Mouse (Mus musculus): Measurements from ENCODE around the gene H2al2c. TPM values are rescaled to one million over a fixed set of nuclear protein-coding genes. Genes with fewer than 3 reads are reported as not detected.
"Not testable (repeated sequence)": the region's sequence is repeated elsewhere in the genome, so short reads cannot be mapped to it uniquely, and the experiment has no call there.

The H2al2c gene
- not detected for total RNA-seq (2021)
- long read RNA-seq, experiment 1: 0 reads
- long read RNA-seq, experiment 2: 0 reads

DNA sequence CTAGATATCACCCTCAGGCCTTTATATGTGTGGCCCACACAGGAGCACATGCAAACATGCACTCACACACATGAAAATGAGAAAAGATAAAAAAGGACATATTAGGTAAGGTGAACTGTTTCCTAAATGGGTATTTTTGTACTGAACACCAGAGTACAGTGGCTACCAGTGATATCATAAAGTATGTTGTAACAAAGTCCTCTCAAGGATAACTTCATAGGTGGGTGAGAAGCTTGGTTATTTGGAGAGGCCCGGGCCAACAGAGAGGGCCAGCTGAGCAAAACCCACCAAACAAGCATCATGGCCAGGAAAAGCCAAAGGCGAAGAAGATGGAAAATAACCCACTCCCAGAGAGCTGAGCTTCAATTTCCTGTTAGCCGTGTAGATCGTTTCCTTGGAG lies at the start of gene H2al2c:
Gene H2al2c (plus strand): TSS at position 301 of the 400 bp plus-strand sequence.
- DNase-seq (ENCODE audit: extremely low spot score in 1 of 2, low spot score in 2 of 2); H3K27ac ChIP-seq; H3K4me3 ChIP-seq; intact Hi-C loops (cut with DNase I): not testable (repeated sequence)

Other genes starting within 250 kb of the H2al2c start
- gene Sry, start 64.6 kb downstream of the H2al2c start, total RNA-seq (2021): not detected
- not detected for gene H2al2b, start 121.6 kb downstream of the H2al2c start, total RNA-seq (2021)
- not detected for gene Gm4064, start 197.1 kb downstream of the H2al2c start, total RNA-seq (2021)
- gene Rbmy, start 231.6 kb downstream of the H2al2c start, total RNA-seq (2021): not detected
- not detected for gene Gm10256, start 231.6 kb downstream of the H2al2c start, total RNA-seq (2021)

Measured in left cerebral cortex, adult 2 months (tissue).